Mouse (Mus musculus): ENCODE measurements around the gene Il31.
"Not testable (repeated sequence)": the region's sequence is repeated elsewhere in the genome, so short reads cannot be mapped to it uniquely, and the experiment has no call there.

Gene Il31

GRCm38 (mm10) chr5:123489112-123489785 is at the start of gene Il31, which contains the start of gene Lrrc43:
Gene Il31, minus strand, starts transcription at chr5:123489489.
Gene Lrrc43, plus strand, starts transcription at chr5:123489305.
- DNase-seq: no peak

GRCm38 (mm10) chr5:123533801-123534200 is 44.5 kb upstream of the Il31 start:
- no peak for DNase-seq

- DNase-seq: peak in 1 of 2 experiments; percentile 1
These were observed 40.8 kb upstream of the Il31 start for GRCm38 (mm10) chr5:123530056-123530455.

GRCm38 (mm10) chr5:123528641-123529040 is 39.4 kb upstream of the Il31 start:
- DNase-seq: peak in 1 of 2 experiments; percentile 0

- DNase-seq: no peak
These were observed 36.7 kb upstream of the Il31 start for GRCm38 (mm10) chr5:123525916-123526495.

- DNase-seq: no peak
These were observed 36.0 kb upstream of the Il31 start, which contains the start of gene Gm49027 for GRCm38 (mm10) chr5:123525281-123525680. Gene Gm49027, minus strand, starts transcription at chr5:123525488.

GRCm38 (mm10) chr5:123524393-123524750 is 35.1 kb upstream of the Il31 start:
- DNase-seq: no peak

- peak; percentile 98 to 99 for DNase-seq
These were observed 34.6 kb upstream of the Il31 start, which contains the start of gene Diablo for GRCm38 (mm10) chr5:123523692-123524392. Gene Diablo, minus strand, starts transcription at chr5:123524176.

GRCm38 (mm10) chr5:123522166-123522565 is 32.9 kb upstream of the Il31 start:
- DNase-seq: no peak

GRCm38 (mm10) chr5:123521621-123522020 is 32.3 kb upstream of the Il31 start:
- no peak for DNase-seq

- no peak for DNase-seq
These were observed 31.4 kb upstream of the Il31 start for GRCm38 (mm10) chr5:123520666-123521065.

GRCm38 (mm10) chr5:123514871-123515270 is 25.6 kb upstream of the Il31 start:
- no peak for DNase-seq

- no peak for DNase-seq
These were observed 22.8 kb upstream of the Il31 start for GRCm38 (mm10) chr5:123512102-123512501.

GRCm38 (mm10) chr5:123511426-123511825 is 22.1 kb upstream of the Il31 start:
- not testable (repeated sequence) for DNase-seq

- DNase-seq: no peak
These were observed 20.9 kb upstream of the Il31 start, which contains the start of gene B3gnt4 for GRCm38 (mm10) chr5:123510160-123510559. Gene B3gnt4, plus strand, starts transcription at chr5:123510460.

- no peak for DNase-seq
These were observed 19.6 kb upstream of the Il31 start for GRCm38 (mm10) chr5:123508921-123509320.

GRCm38 (mm10) chr5:123507936-123508723 is 18.8 kb upstream of the Il31 start:
- peak; percentile 55 to 71 for DNase-seq

GRCm38 (mm10) chr5:123501973-123502372 is 12.7 kb upstream of the Il31 start:
- DNase-seq: no peak

GRCm38 (mm10) chr5:123499717-123500116 is 10.4 kb upstream of the Il31 start:
- peak; percentile 56 to 69 for DNase-seq

GRCm38 (mm10) chr5:123489935-123490334 is 646 bp upstream of the Il31 start:
- no peak for DNase-seq

GRCm38 (mm10) chr5:123487659-123488395 is 1.5 kb downstream of the Il31 start:
- no peak for DNase-seq

- DNase-seq: no peak
These were observed 15.5 kb downstream of the Il31 start for GRCm38 (mm10) chr5:123473817-123474216.

Measured in cerebellum, adult 18-20 months (tissue).